Mouse (Mus musculus) ES-Bruce4 (cell line): ENCODE measurements around the gene Kcnq4.

Experiments used
- CTCF ChIP-seq: IDR thresholded peaks from one replicate; pipeline ENCODE4 v1.8.1; 2011; ENCODE audit warnings: low read depth, low read length
- POLR2A ChIP-seq: IDR thresholded peaks from one replicate; pipeline ENCODE4 v1.8.1; 2011; ENCODE audit warnings: low read length; ENCODE audit not compliant: insufficient read depth

GRCm38 (mm10) chr4:120729441-120729840 lies 19.0 kb downstream of the Kcnq4 start:
- TF ChIP-seq CTCF (no peak), POLR2A (no peak)
